Mouse (Mus musculus) lung, embryonic 16.5 days (tissue): ENCODE measurements at regions not wholly inside any gene's neighbourhood (a gene's known extent, or its start where the extent isn't known, plus 50 kb on each side); places are given as distances from the start of the nearest gene placed in this dataset.

Experiments
- ATAC-seq: fragments of 200-750 bp; cut with Nextera tagmentation; 2 replicates; pipeline ENCODE4 v1.8.0; 2017; ENCODE audit warnings: low read depth, mild to moderate bottlenecking, moderate library complexity
- H3K27ac ChIP-seq: fragments of 300-500 bp; sonication (generic); 2 replicates; pipeline ENCODE4 v1.5.1; 2014; ENCODE audit warnings: mild to moderate bottlenecking, control low read depth, low read length
- H3K27me3 ChIP-seq: fragments of 300-500 bp; sonication (generic); 2 replicates; pipeline ENCODE4 v1.6.1; 2014; ENCODE audit warnings: low read depth, low read length, mixed read lengths; ENCODE audit not compliant: control insufficient read depth, insufficient read depth
- H3K36me3 ChIP-seq: fragments of 300-500 bp; sonication (generic); 2 replicates; pipeline ENCODE4 v1.6.1; 2014; ENCODE audit warnings: low read length; ENCODE audit not compliant: control insufficient read depth, insufficient read depth
- H3K4me1 ChIP-seq: fragments of 300-500 bp; sonication (generic); replicated peaks from 2 replicates; pipeline ENCODE4 v1.6.1; 2014; ENCODE audit warnings: low read length, mixed read lengths; ENCODE audit not compliant: control insufficient read depth, insufficient read depth
- H3K4me2 ChIP-seq: fragments of 300-500 bp; sonication (generic); 2 replicates; pipeline ENCODE4 v1.6.1; 2014; ENCODE audit warnings: low read depth, low read length, control low read depth
- H3K4me3 ChIP-seq: fragments of 300-500 bp; sonication (generic); 2 replicates; pipeline ENCODE4 v1.5.1; 2014; ENCODE audit warnings: mild to moderate bottlenecking, low read length, control low read depth
- H3K9ac ChIP-seq: fragments of 300-500 bp; sonication (generic); 2 replicates; pipeline ENCODE4 v1.6.1; 2014; ENCODE audit warnings: low read length, control low read depth
- H3K9me3 ChIP-seq: fragments of 300-500 bp; sonication (generic); 2 replicates; pipeline ENCODE4 v1.6.1; 2016; ENCODE audit warnings: low read length; ENCODE audit not compliant: control insufficient read depth
- WGBS: fragments of 180-500 bp; shearing (Covaris S2); extraction: QIAGEN DNeasy Blood & Tissue Kit; methylation state at CpG from one replicate; pipeline ENCODE4 v1.1.7; 2014; 5-methylcytosine and 5-hydroxymethylcytosine counted together

DNA sequence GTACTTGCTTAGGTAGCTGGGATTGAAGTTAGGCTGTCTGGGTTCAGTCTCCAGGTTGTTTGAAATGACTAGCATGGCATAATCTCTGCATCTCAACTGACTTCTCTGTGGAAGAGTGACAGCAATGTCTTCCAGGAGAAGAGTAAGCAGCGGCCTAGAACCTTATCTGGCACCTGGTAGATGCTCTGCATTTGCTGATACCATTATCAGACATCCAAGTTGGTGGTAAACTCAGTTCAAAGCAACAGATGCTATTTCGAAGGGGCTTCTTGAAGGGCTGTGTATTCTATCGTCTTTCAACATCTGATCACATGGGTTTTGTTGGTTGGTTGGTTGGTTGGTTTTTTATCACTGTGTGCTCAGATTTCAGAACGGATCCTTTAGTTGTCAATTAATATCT, 424.7 kb upstream of the Adgrl2 start:
- no peak for ATAC-seq
- Histone ChIP-seq H3K27ac (no peak overlapping the region), H3K4me2 (no peak overlapping the region), H3K9me3 (no peaks in the 10 kb centered on the region), H3K4me1 (no peaks in the 10 kb centered on the region), H3K36me3 (no peaks in the 10 kb centered on the region), H3K4me3 (no peak overlapping the region), H3K9ac (no peak overlapping the region), H3K27me3 (no peaks in the 10 kb centered on the region)
- WGBS = 64% methylated on average over 4 of the region's 4 CpGs

DNA sequence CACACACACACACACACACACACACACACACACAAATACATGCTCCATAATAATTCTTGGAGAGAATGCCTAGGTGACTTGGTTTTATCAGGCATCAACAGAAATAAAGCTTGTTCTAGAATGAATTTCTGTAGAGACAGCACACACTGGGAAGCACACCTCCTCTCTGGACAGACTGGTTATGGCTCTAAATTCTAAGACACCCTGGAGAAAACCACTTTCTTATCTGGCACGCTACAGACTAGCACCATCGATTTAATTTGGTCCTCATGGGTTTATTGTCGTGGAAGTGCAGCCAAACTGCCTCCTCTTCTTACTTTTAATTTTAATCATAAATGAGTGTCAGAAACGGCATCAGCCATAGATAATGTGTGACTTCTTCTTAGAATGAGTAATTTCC, 422.8 kb upstream of the Adgrl2 start:
- WGBS = 69% methylated on average over 4 of the region's 4 CpGs
- Histone ChIP-seq H3K27me3 (no peaks in the 10 kb centered on the region), H3K4me2 (no peak overlapping the region), H3K27ac (no peak overlapping the region), H3K9ac (no peak overlapping the region), H3K4me1 (no peaks in the 10 kb centered on the region), H3K36me3 (no peaks in the 10 kb centered on the region), H3K9me3 (no peaks in the 10 kb centered on the region), H3K4me3 (no peak overlapping the region)
- ATAC-seq = no peak

GRCm38 (mm10) chr3:149410518-149410917, 420.2 kb upstream of the Adgrl2 start:
- H3K4me3 ChIP-seq = no peak overlapping the region
- no peak for ATAC-seq
- H3K4me2 ChIP-seq = no peak overlapping the region
- no peak overlapping the region for H3K27ac ChIP-seq
- no peaks in the 10 kb centered on the region for H3K9me3 ChIP-seq
- no peak overlapping the region for H3K9ac ChIP-seq
- no peaks in the 10 kb centered on the region for H3K36me3 ChIP-seq
- WGBS = 82% methylated on average over 2 of the region's 2 CpGs
- no peaks in the 10 kb centered on the region for H3K27me3 ChIP-seq
- no peaks in the 10 kb centered on the region for H3K4me1 ChIP-seq

DNA sequence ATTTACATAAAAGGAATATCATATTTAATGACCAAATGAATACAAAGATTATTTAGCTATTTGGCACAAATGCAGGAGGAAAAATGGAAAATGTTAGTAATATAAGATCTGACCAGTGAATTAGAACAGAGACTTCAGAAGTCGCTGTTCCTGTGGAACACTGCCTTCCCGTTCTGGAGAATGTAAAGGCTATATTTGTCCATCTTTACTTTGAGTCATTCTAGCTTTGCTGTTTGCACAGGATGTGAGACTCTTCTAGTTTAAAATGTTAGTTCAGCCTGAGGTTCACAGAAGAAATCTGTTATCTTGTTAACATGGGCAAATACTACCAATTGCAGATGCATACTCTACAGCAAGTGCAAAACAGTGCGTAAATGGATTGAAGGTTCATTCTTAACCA, 418.5 kb upstream of the Adgrl2 start:
- no peaks in the 10 kb centered on the region for H3K27me3 ChIP-seq
- H3K4me1 ChIP-seq = no peaks in the 10 kb centered on the region
- WGBS = 54% methylated on average over 3 of the region's 3 CpGs
- H3K4me2 ChIP-seq = no peak overlapping the region
- no peaks in the 10 kb centered on the region for H3K36me3 ChIP-seq
- no peak for ATAC-seq
- no peak overlapping the region for H3K4me3 ChIP-seq
- no peaks in the 10 kb centered on the region for H3K9me3 ChIP-seq
- no peak overlapping the region for H3K9ac ChIP-seq
- no peak overlapping the region for H3K27ac ChIP-seq

- H3K9ac ChIP-seq = no peak overlapping the region
- H3K36me3 ChIP-seq = no peaks in the 10 kb centered on the region
- H3K4me3 ChIP-seq = no peak overlapping the region
- no peaks in the 10 kb centered on the region for H3K4me1 ChIP-seq
- H3K9me3 ChIP-seq = no peaks in the 10 kb centered on the region
- H3K27ac ChIP-seq = no peak overlapping the region
- H3K4me2 ChIP-seq = no peak overlapping the region
- WGBS = 72% methylated on average over 3 of the region's 3 CpGs
- H3K27me3 ChIP-seq = no peaks in the 10 kb centered on the region
- no peak for ATAC-seq
Observed at GRCm38 (mm10) chr3:149405872-149406271, 415.5 kb upstream of the Adgrl2 start.

DNA sequence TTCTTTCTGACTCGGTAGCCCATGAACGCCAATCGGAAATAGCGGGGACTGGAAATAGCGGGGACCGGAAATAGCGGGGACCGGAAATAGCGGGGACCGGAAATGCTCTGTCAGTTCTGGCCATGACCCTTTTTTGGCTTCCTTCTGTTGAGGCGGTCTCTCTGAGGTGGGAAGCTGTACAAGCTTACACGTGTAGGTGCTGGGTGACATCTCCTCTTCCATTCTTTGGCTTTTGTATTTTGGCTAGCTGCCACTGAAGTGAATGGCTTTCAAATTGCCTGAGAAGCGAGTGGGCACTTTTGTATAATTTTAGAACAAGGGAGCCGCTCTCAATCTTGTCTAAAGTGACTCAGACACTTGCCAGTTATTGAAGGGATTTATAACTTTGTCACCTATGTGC, 414.3 kb upstream of the Adgrl2 start:
- Histone ChIP-seq H3K27me3 (no peaks in the 10 kb centered on the region), H3K4me2 (no peak overlapping the region), H3K9me3 (no peaks in the 10 kb centered on the region), H3K9ac (no peak overlapping the region), H3K4me1 (no peaks in the 10 kb centered on the region), H3K27ac (no peak overlapping the region), H3K4me3 (no peak overlapping the region), H3K36me3 (no peaks in the 10 kb centered on the region)
- no peak for ATAC-seq
- WGBS = 86% methylated on average over 14 of the region's 14 CpGs

DNA sequence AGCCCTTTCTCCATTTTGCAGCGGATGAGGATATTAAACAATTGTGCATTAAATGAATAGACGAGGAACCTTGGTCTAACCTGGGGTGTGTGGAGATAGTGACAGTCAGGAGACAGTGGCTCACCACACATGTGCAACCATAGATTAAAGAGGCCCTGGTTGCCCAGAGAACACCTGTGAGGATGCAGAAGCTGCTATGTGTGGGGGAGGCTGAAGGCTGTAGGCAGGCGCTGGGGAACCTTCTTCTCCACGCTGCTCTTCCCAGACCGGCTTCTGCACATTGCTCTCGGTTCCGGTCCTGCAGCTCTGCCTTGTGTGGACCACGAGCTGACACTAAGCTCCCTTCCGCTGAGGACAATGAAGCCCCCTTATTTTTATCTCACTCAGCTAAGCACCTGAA, 412.1 kb upstream of the Adgrl2 start:
- H3K27me3 ChIP-seq = no peaks in the 10 kb centered on the region
- WGBS = 70% methylated on average over 9 of the region's 9 CpGs
- ATAC-seq = no peak

GRCm38 (mm10) chr3:149395082-149395481, 404.7 kb upstream of the Adgrl2 start:
- Histone ChIP-seq H3K4me2 (no peak overlapping the region; the same call in 1 of the 2 replicates), H3K27me3 (no peaks in the 10 kb centered on the region), H3K27ac (no peak overlapping the region), H3K36me3 (no peaks in the 10 kb centered on the region), H3K4me1 (no peaks in the 10 kb centered on the region), H3K4me3 (no peak overlapping the region), H3K9me3 (no peaks in the 10 kb centered on the region), H3K9ac (no peak overlapping the region)
- ATAC-seq = no peak
- WGBS = 43% methylated on average over 4 of the region's 4 CpGs

More for the DNA sequence above, 412.1 kb upstream of the Adgrl2 start:
- H3K9ac ChIP-seq = no peak overlapping the region
- H3K4me1 ChIP-seq = no peaks in the 10 kb centered on the region
- H3K4me2 ChIP-seq = no peak overlapping the region
- H3K9me3 ChIP-seq = no peaks in the 10 kb centered on the region
- H3K4me3 ChIP-seq = no peak overlapping the region
- H3K36me3 ChIP-seq = no peaks in the 10 kb centered on the region
- no peak overlapping the region for H3K27ac ChIP-seq

- H3K4me2 ChIP-seq = no peak overlapping the region
- ATAC-seq = no peak
- H3K9ac ChIP-seq = no peak overlapping the region
- no peaks in the 10 kb centered on the region for H3K9me3 ChIP-seq
- H3K27ac ChIP-seq = no peak overlapping the region
- no peaks in the 10 kb centered on the region for H3K4me1 ChIP-seq
- H3K4me3 ChIP-seq = no peak overlapping the region
- H3K27me3 ChIP-seq = no peaks in the 10 kb centered on the region
- 75% methylated on average over 4 of the region's 4 CpGs for WGBS
- H3K36me3 ChIP-seq = no peaks in the 10 kb centered on the region
Observed at GRCm38 (mm10) chr3:149393317-149394172, 403.2 kb upstream of the Adgrl2 start.
